Mouse (Mus musculus): ENCODE results near the gene Mvp.

The Mvp gene

DNA sequence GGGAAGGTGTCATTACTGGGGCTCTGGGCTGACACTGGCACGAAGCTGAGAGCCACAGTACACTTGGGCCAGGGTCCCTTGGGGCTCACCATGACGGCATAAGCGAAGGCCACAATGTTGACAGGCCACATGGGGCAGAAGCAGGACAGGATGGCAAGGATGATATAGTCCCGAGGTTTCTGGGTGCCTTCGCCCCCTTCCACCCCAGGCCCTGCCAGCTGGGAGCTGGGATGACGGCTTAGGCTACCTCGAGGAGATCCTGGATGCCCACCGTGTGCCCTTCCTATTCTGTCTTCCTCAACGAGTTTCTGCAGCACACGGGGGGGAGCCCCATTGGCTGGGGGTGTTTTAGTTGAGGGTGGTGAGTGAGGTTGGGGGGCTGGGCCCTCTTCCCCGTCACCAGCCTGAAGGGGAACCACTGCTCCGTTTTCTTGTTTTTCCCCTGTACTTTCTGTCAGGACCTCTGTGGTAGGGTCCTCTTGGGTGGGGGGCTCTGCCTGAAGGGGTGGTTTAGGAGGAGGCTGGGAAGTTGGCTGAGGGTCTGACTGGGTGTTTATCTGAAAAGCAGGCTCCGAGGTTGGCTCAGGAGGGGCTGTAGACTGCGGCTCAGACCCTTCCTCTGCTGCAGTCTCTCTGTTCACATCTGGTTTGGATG, 5.0 kb upstream of the Mvp start:
- DNase-seq (ENCODE audit: low read depth, low spot score) = no peak

DNA sequence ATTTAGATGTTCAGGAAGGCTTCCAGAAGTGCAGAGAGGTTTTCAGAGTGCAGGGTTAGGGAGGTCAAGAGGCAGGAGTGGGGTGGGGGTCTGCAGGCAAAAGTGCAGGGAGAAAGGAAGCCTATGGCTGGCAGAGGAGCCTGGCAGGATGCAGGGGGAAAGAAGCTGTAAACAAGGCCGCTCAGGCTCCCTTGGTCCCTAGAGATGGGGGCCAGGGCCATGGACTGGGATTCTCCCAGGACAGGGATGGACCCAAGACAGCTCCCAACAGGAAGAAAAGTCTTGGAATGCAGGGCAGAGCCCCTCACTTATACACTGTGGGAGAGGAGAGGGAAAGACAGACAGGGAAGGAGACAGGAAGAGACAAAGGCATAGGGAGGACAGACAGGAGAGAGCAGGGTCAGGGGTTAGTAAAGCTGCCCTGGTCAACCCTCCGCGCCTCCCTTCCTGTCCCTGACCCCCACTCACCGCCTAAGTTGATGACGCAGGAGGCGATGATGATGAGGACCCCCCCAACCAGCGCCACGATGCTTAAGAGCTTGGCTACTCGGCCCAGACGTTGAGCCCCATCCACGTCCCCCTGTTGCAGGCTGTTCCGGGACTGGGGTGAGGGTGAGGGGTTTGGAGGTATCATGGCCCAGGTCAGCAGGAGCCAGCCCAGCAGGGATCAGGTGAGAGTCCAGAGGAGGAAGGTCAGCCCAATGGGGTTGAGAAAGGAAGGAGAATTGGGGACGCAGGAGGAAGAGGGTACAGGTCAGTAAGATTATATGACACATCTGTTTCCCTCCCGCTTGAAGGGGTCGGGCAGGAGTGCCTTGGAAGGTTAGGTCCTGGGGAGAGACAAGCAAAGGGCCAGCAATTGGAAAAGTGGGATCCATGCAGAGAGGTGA, 4.2 kb upstream of the Mvp start:
- no peak for DNase-seq (ENCODE audit: low read depth, low spot score)

DNA sequence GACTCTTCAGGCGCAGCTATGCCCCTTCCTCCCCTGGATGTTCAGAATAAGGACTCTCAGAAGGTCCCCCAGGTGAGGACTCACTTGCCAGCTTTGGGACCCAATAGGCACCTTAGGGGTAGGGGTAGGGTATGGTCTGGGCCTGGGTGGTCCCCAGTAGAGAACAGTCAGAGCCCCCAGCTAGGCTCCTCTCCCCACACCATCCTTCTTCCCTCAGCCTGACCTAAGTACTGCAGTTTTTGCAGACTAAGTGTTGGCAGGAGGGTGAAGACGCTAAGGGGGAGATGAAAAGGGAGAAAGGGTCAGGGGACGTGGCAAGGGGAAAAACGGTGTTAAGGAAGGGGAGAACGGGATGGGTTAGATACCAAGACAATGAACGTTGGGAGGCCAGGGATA, 3.5 kb upstream of the Mvp start:
- DNase-seq (ENCODE audit: low read depth, low spot score) = no peak

DNA sequence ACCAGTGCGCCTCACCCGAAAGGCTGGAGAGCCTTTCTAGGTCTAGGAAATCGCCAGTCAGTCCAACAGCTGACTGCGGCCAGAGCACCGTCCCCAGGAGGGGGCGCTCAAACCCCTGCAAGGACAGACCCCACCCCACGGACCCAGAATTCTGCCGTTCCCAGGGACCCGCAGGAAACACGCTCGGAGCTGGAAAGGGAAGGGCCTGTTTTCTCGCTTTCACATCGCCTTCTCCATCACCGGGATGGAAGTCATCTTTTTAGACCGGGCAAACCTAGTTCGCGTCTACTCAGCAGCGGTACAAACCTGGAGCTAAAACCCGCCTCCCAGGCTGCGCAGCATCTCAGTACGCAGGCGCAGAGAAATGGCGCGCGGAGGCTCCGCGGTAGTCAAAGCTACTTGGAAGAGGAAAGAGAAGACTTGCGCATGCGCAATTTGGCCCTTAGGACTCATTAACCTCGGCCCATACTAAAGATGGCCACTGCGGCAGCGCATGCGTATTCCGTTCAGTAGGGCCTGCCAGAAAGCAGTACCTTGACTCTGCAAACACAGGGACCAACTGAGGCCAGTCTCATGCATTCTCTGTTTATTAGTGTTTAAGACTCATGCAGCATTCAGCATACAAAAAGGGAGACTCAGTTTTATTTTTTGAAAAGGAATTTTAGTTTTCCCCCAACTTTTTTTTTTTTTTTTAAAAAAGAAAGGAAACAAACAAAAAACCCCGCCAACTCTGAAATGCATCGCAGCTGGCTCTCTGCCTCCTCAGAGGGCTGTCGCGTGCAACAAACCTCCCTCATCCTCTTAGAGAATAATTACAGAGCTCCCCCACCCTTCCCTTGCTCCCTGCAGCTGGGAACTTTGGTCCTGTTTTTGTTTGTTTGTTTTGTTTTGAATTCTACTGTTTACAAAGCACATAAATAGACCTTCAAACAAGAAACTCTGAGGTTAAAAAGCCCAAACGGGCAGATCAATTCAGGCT, 2.8 kb upstream of the Mvp start, which contains the start of gene Pagr1a:
TSS of gene Pagr1a (minus strand) at position 382 of the 979 bp plus-strand sequence.
- DNase-seq (ENCODE audit: low read depth, low spot score) = peak; percentile 99

DNA sequence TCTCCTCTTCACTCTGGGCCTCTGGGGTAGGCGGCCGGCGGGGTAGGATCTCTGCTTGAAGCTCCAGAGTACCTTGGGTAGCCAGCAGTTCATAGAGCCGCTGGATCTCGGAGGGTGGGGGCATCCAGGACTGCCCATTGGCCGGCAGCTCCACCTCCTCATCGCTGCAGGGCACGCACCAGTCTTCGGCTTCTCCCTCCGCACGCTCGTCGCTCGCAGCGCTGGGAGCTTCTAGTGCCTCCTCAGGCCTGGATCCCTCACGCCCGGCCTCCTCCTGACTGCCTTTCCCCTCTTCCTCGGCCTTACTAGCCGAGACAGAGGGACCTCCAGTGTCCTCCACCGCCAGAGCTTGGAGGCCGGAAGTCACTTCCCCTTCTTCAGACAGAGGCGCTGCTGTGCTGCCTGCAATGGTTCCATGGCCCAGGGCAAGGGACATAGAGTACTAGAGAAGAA, 2.1 kb upstream of the Mvp start:
- DNase-seq (ENCODE audit: low read depth, low spot score) = no peak

DNA sequence TGATC, 1.9 kb upstream of the Mvp start, which contains the start of gene Pagr1b:
TSS of gene Pagr1b (minus strand) at position 4 of the 5 bp plus-strand sequence.
- DNase-seq (ENCODE audit: low read depth, low spot score) = no peak

DNA sequence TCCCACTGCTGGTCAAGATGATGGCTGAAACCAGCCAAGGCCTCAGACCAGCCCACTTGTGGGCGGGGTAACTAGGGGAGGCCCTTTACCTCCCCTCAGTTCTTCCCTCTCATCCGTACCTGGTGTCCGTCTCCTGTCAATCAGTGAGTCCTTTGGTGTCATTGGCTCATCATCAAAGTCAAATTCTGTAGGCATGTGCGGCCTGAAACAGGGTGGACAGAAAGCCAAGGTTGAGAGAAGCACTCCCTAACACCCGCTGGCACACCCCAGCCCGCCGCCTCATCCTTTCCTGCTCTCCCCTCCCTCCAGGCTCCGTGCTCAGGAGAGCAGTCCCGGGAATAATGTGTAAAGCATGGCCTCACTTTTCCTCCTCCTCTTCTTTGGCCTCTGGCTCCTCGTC, 1.7 kb upstream of the Mvp start:
- DNase-seq (ENCODE audit: low read depth, low spot score) = no peak

DNA sequence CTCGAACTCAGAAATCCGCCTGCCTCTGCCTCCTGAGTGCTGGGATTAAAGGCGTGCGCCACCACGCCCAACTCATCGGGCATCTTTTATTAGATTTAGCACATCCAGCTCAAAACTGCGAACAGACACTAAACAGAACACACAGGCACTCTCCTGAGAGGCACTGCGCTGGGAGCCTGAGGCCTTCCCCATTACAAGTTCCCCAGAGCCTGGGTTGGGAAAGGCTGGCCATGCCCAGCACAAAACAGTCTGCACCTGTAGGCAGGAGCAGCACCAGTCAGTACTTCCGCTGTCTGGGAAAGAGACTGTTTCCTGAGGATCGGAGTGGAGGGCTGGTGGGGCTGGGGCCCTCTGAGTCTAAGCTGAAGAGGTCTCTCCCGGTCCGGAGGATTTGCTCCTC, 572 bp upstream of the Mvp start:
- DNase-seq (ENCODE audit: low read depth, low spot score) = no peak

DNA sequence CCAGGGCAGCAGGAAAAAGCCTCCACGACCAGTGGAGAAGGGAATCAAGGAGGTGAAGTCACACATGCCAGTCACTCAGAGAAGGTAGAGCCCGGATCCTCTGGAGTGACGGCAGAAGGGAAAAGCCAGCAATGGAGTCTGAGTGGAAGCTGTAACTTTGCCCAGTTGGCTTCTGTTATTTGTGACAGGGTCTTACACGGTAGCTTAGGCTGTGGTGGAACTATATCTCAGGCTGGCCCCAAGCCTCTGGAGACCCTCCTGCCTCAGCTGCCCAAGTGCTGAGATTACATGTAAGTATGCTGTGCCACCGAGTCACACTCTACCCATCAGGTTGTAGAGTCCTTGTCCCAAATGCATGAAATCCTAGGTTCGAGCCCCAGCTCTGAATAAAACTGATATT, 1.0 kb downstream of the Mvp start:
- no peak for DNase-seq (ENCODE audit: low read depth, low spot score)

DNA sequence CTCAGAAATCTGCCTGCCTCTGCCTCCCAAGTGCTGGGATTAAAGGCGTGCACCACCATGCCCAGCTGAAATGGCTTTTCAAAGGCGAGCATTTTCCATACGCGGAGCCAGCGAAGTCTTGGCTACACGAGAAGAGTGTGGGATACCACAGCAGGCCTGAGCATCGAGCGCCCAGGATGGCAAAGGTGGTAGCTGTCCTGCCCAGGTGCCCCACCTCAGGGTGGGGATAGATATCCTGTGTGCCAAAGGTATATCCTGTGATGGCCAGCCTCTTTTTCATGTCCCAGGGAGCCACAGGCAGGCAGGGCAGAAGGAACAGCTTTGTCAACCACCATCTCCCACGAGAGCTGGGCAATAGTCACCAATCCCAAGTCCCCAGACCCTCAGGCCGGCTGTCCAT, 1.6 kb downstream of the Mvp start:
- no peak for DNase-seq (ENCODE audit: low read depth, low spot score)

DNA sequence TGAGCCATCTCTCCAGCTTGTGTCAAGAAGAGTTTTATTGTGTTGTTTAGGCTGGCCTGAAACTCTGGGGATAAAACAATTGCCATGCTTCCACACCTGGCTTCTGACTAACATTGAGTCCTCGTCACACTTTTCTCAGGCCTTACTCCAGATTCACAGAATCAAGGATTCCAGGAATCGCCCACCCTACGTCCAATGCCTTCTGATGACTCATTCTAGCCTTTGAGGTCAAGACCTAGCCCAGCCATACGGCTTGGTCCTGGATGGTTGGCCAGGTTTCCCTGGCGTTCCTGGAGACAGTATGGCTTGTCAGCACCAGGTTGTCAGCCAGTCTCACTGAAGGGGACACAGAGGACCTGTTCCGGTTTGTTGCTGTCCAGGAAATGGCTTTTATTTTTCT, 2.0 kb downstream of the Mvp start:
- DNase-seq (ENCODE audit: low read depth, low spot score) = no peak

DNA sequence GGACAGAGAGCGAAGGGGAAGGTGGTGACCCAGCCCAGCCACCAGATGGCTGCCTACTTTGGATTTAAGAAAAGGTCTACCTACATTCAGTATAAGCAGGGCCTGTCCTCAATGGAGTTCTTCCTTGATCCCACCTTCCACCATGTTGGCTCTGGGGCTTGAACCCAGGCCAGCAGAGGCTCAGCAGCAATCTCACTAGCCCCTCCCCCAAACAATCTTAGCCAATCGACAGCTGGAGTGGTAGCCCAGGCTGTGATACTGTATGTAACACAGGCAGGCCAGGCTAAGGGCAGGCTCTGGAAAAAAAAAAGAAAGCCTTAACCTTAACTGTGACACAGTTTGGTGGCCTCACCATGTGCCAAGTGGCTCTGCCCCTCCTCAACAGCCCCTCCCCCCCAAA, 2.7 kb downstream of the Mvp start:
- DNase-seq (ENCODE audit: low read depth, low spot score) = no peak

DNA sequence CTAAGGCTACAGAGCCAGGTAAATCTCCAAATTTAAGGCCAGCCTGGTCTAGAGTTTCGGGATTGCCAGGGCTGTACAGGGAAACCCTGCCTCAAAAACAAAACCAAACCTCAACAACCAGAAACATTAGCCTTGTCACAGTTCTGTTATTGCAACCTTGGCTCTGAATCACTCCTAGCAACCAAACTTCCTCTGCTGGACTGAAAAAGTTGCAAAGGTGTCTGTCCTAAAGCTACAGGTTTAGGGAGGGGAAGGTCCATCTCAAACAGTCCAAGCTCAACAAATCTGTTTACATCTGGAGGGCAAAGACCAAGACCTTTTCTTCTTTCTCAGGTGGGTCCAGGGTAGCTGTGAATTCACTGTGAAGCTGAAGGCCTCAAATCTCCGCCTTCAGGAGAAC, 3.4 kb downstream of the Mvp start:
- no peak for DNase-seq (ENCODE audit: low read depth, low spot score)

DNA sequence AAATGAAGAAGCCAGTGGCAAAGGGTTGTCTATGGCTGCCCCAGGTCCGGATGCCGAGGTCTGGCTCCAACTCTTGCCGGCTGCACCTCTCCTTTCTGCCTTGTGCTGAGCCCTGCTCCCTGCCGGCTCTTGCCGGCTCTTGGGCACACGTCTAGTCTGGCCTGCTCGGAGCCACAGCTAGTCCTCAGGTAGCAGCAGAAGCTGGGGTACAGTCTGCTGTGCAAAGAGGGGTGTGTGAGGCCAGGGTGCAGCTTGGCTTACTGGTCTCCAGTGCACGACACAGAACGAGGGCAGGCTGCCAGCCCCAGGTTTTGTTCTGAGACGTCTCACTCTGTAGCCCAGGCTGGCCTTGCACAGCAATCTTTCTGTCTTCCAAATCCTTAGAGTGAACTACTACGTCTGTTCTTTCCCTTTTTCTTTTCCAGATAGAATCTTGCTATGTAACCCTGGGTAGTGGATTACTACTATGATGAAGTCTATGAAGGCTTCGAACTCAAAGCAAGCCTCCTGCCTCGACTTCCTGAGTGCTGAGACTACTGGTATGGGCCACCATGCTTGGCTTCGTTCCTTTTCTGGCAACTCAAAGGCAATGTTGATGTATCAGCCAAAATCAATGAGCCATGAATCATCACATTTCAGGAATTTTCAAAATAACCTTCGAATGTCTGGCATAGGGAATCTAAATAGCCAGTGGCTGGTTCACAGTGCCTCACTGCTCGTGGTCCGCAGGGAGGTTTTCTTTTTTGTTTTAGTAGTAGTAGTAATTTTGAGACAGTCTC, 4.9 kb downstream of the Mvp start:
- no peak for DNase-seq (ENCODE audit: low read depth, low spot score)

DNA sequence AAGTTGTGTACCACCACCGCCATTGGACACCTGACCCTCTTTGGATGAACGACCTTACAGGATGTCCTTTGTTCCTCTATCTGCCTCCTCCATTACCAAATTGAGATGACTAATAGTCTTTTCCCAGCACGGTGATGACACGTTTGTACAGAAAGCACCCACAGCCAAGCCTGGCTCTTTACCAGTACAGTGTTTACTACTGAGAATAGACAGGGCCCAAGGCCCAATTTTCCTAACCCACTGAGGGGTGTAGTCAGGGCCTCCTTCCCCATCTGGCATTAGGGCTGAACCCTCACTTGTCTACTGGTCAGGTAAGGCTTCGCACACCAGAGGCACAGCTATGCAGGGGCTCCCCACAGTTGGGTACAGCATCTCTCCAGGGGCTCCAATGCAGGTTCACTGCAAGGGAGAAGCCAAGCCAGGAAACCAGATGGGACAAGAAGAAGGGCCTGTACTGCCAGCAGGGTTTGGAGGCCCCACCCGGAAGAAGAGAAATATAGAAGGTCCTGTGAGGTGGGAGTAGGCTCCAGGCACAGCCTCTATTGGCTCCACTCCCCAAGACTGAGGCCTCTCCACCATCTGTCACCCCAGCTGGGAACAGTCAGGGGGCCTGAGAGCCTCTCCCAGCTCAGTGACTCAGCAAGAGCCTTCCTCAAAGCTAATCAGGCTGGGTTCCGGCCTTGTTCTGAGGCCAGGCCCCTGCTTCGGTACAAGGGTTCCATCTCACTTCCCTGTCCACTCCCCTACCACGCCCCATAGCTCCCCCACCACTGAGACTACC, 6.0 kb downstream of the Mvp start:
- DNase-seq (ENCODE audit: low read depth, low spot score) = no peak

DNA sequence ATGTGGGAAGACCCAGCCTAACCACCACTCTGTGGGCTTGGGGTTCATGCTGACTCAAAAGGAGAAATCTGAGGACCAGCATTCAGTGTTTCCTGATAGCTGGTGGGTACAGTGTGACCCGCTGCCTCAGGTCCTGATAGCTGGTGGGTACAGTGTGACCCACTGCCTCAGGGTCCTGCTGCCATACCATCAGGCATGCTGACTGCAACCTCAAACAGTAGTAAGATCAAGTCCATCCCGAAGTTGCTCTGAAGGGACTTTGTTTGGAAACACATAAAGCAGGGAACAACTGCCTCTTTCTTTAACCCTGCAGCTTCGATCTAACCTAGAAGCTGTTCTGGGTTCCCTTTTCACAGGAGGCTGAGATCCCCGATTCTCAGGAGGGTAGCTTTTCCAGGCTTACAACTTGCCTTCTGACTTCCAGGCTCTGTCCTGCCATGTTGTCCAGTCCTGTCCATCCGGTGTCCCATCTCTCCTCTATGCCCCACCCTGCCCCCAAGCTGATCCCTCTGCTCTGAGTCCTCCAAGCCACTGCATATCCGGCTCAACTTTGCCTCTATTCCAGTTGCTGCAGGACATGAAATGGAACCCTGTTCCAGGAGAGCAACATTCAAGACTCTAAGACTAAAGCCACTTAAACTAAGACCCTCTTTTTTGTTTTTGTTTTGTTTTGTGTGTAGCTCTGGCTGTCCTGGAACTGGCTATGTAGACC, 7.0 kb downstream of the Mvp start:
- no peak for DNase-seq (ENCODE audit: low read depth, low spot score)

DNA sequence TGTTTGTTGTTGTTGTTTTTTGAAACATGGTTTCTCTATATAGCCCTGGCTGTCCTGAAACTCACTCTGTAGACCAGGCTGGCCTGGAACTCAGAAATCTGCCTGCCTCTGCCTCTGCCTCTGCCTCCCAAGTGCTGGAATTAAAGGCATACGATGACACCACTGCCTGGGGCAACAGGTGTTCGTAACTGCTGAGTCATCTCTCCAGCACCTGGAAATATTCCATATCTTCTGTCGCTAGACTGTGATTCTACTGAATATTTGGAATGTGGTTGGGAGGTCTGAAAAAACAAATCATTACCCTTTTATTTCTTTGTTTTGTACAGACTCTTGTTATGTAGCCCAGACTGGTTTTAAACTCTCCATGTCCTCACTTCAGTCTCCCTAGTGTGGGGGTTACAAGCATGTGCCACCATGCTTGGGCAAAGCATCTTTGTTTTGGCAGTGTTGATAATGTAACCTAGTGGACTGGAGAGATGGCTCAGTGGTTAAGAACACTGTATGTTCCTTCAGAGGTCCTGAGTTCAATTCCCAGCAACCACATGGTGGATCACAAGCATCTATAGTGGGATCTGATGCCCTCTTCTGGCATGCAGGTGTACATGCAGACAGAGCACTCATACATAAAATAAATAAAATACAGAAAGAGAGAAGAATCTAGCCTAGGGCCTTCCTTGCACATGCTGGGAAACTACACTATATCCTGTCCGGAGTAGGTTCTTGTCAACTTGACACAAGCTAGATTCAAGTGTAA, 10.1 kb downstream of the Mvp start:
- no peak for DNase-seq (ENCODE audit: low read depth, low spot score)

DNA sequence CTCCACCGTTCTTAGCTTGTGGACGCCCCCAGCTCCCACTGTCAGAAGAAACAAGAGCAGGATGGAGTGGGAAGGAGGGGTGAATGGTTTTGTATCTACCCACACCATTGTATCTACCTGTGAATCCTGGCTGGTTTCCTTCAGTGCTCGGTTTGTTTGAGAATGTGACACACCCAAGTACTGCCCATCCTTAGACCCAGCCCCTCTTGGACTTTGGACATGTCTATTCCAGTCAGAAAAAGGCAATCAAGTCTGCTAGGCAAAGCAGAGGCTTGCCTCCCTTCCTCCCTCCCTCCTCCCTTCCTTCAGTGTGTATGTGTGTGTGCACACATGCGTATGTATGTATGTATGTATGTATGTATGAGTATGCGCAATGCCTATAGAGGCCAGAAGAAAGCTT, 10.8 kb downstream of the Mvp start:
- DNase-seq (ENCODE audit: low read depth, low spot score) = no peak

DNA sequence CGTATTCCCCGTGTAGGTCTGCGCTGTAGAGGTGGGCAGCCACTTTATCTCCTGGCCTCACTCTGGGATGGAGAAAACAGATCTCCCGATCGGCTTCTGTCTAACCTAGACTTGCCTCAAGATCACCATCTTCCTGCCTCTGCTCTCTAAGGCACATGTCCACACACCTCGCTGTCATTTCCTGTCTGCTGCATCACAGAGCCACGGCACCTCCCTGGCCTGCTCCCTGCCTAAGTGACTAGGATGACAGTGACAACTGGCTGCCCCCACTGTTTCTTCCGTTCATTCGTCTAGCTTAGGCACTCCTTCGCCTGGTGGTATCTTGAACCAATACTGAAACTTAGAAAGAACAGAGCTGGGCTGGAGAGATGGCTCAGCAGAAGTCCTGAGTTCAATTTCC, 14.9 kb downstream of the Mvp start:
- no peak for DNase-seq (ENCODE audit: low read depth, low spot score)

DNA sequence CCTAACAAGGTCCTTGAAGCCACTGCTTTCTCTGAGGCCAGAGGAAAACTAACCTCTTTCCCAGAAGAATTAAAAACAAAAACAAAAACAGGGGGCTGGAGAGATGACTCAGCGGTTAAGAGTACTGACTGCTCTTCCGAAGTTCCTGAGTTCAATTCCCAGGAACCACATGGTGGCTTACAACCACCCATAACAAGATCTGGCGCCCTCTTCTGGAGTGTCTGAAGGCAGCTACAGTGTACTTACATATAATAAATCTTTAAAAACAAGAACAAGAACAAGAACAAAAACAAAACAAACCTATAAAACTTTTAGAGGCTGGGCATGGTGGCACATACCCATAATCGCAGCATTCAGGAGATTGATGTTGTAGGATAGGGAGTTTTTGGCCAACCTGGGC, 18.0 kb downstream of the Mvp start:
- DNase-seq (ENCODE audit: low read depth, low spot score) = no peak
